Mouse (Mus musculus): Measurements from ENCODE around the gene Zc3h10. TPM values are rescaled to one million over a fixed set of nuclear protein-coding genes. Genes with fewer than 3 reads are reported as not detected.
A peak's percentile ranks its signal among the peaks of the same experiment; 100 is the strongest.
"Not testable (repeated sequence)": the region's sequence is repeated elsewhere in the genome, so short reads cannot be mapped to it uniquely, and the experiment has no call there.

The Zc3h10 gene
- polyA plus RNA-seq, 1 experiment from 2014 or later: 11.3 TPM

DNA sequence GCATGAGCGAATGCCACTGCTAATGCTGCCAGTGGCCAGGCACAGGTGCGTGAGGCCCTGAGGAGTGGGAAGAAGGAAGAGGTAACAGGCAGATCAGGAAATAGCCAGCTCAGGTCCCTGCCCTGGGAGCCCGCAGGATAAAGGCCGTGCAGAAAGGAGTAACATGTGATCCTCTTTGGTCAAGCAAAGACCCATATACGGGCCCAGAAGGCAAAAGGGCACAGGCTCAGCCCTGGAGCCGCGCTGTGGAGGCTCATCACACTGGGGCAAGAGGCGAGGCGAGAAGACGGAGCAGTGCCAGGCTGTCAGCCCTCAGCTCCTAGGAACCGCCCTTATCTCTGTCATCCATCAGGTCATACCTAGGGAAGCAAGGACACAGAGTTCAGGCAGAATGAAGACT lies 37.3 kb downstream of the Zc3h10 start:
- Histone ChIP-seq H3K9ac (ENCODE audit: low read length) (no peak overlapping the region), H3K27me3 (replicated peaks; ENCODE audit: control insufficient read depth, insufficient read depth, low read length) (no peaks in the 10 kb centered on the region), H3K4me3 (ENCODE audit: low read depth, low read length) (no peak overlapping the region), H3K4me2 (ENCODE audit: low read length) (no peak overlapping the region), H3K36me3 (ENCODE audit: control insufficient read depth, insufficient read depth, low read length) (peaks cover 42% of the 10 kb centered on the region), H3K4me1 (replicated peaks; ENCODE audit: control insufficient read depth, insufficient read depth, low read length) (no peaks in the 10 kb centered on the region), H3K27ac (ENCODE audit: low read depth) (no peak overlapping the region), H3K9me3 (ENCODE audit: control insufficient read depth, low read length) (no peaks in the 10 kb centered on the region)
- ATAC-seq (replicated peaks; ENCODE audit: low FRiP score, low TSS enrichment, low read depth) (no peak), DNase-seq (ENCODE audit: low spot score) (no peak)
- WGBS: 89% methylated on average over 11 of the region's 11 CpGs

DNA sequence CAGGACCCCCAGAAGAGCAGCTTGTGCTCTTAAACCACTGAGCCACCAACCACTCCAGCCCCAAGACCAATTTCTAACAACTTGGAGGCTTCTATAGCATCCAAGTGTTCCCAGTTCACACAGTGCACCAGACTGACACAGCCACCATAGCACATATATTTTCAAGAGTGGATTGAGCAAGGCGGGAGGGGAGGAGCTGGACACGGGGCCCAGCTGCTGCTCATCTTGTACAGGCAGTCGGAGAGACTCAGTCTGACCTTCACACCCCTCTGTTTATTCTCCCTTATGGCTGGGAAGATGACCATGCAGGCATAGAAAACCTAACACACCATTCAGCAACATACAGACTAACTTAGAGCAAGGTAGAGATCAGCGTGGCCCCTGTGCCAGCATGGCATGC lies 37.7 kb downstream of the Zc3h10 start:
- Histone ChIP-seq H3K4me1 (replicated peaks; ENCODE audit: control insufficient read depth, insufficient read depth, low read length) (no peaks in the 10 kb centered on the region), H3K9me3 (ENCODE audit: control insufficient read depth, low read length) (no peaks in the 10 kb centered on the region), H3K9ac (ENCODE audit: low read length) (no peak overlapping the region), H3K36me3 (ENCODE audit: control insufficient read depth, insufficient read depth, low read length) (peaks cover 37% of the 10 kb centered on the region), H3K4me2 (ENCODE audit: low read length) (no peak overlapping the region), H3K27ac (ENCODE audit: low read depth) (no peak overlapping the region), H3K4me3 (ENCODE audit: low read depth, low read length) (no peak overlapping the region), H3K27me3 (replicated peaks; ENCODE audit: control insufficient read depth, insufficient read depth, low read length) (no peaks in the 10 kb centered on the region)
- WGBS: 59% methylated on average over 4 of the region's 4 CpGs
- no peak for ATAC-seq (replicated peaks; ENCODE audit: low FRiP score, low TSS enrichment, low read depth)
- DNase-seq (ENCODE audit: low spot score): no peak

DNA sequence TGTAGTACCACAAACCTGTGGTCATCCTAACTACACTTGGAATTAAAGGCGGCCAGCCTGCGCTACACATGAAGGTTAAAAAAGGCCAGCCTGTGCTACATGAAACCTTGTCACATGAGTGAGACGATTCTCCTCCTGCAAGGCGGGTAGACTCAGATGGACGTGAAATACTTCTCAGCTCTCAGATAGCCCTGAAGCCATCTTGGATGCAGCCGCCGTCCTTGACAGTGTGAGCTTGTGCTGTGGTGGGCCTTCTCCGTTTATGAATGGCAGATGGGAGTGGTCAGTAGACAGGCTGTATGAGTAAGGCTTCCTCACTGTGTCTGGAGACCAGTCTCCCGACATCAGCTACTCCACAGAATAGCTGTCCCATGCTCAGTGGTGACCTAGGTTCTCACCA lies 38.4 kb downstream of the Zc3h10 start:
- 86% methylated on average over 9 of the region's 9 CpGs for WGBS

DNA sequence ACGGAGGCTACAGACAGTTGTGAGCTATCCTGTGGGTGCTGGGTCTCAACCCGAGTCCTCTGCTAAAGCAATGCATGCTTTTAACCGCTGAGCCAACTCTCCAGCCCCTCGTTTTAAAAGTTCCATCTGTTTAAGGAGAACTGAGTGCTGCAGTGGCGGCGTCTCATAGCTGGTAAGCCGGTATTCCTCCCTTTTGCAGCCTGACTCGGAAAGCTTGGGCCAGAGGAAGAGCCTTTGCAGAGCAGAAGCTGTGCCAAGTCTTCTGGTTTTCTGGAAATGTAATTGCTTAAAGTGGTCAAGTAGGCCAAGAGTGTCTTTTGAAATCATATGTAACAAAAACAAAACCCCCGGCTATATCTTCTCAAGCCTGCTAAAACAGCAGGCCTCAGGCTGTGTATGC lies 39.3 kb downstream of the Zc3h10 start:
- Histone ChIP-seq H3K9me3 (ENCODE audit: control insufficient read depth, low read length) (no peaks in the 10 kb centered on the region), H3K36me3 (ENCODE audit: control insufficient read depth, insufficient read depth, low read length) (peaks cover 24% of the 10 kb centered on the region), H3K4me3 (ENCODE audit: low read depth, low read length) (no peak overlapping the region), H3K27me3 (replicated peaks; ENCODE audit: control insufficient read depth, insufficient read depth, low read length) (no peaks in the 10 kb centered on the region), H3K4me2 (ENCODE audit: low read length) (no peak overlapping the region), H3K4me1 (replicated peaks; ENCODE audit: control insufficient read depth, insufficient read depth, low read length) (no peaks in the 10 kb centered on the region), H3K27ac (ENCODE audit: low read depth) (peak overlapping the region; percentile 16; the same call in 1 of the 2 replicates), H3K9ac (ENCODE audit: low read length) (no peak overlapping the region)
- ATAC-seq (replicated peaks; ENCODE audit: low FRiP score, low TSS enrichment, low read depth) (no peak), DNase-seq (ENCODE audit: low spot score) (no peak)
- 57% methylated on average over 9 of the region's 9 CpGs for WGBS

More for the DNA sequence above, 38.4 kb downstream of the Zc3h10 start:
- H3K9ac ChIP-seq (ENCODE audit: low read length): no peak overlapping the region
- H3K9me3 ChIP-seq (ENCODE audit: control insufficient read depth, low read length): no peaks in the 10 kb centered on the region
- DNase-seq (ENCODE audit: low spot score): no peak
- H3K4me2 ChIP-seq (ENCODE audit: low read length): no peak overlapping the region
- no peak overlapping the region for H3K27ac ChIP-seq (ENCODE audit: low read depth)
- no peak for ATAC-seq (replicated peaks; ENCODE audit: low FRiP score, low TSS enrichment, low read depth)
- H3K4me3 ChIP-seq (ENCODE audit: low read depth, low read length): no peak overlapping the region
- H3K27me3 ChIP-seq (replicated peaks; ENCODE audit: control insufficient read depth, insufficient read depth, low read length): no peaks in the 10 kb centered on the region
- peaks cover 33% of the 10 kb centered on the region for H3K36me3 ChIP-seq (ENCODE audit: control insufficient read depth, insufficient read depth, low read length)
- H3K4me1 ChIP-seq (replicated peaks; ENCODE audit: control insufficient read depth, insufficient read depth, low read length): no peaks in the 10 kb centered on the region

DNA sequence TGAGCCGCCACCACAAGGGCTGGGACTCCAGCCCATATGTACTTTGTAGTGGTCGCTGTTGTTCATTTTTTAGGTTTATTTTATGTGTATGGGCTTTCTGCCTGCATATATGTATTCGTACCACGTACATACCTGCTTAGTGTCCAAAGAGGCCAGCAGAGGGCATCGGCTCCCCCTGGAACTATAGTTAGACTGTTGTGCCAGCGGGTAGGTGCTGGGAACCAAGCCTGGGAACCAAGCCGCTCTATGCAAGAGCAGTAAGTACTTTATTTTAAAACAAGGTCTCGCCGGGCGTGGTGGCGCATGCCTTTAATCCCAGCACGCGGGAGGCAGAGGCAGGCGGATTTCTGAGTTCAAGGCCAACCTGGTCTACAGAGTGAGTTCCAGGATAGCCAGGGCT lies 41.6 kb downstream of the Zc3h10 start:
- no peak overlapping the region for H3K9ac ChIP-seq (ENCODE audit: low read length)
- no peaks in the 10 kb centered on the region for H3K27me3 ChIP-seq (replicated peaks; ENCODE audit: control insufficient read depth, insufficient read depth, low read length)
- DNase-seq (ENCODE audit: low spot score) (no peak), ATAC-seq (replicated peaks; ENCODE audit: low FRiP score, low TSS enrichment, low read depth) (no peak)
- H3K4me2 ChIP-seq (ENCODE audit: low read length): no peak overlapping the region
- H3K36me3 ChIP-seq (ENCODE audit: control insufficient read depth, insufficient read depth, low read length): peaks cover 11% of the 10 kb centered on the region
- no peak overlapping the region for H3K27ac ChIP-seq (ENCODE audit: low read depth)
- peaks cover 5% of the 10 kb centered on the region; the same call in 1 of the 2 replicates for H3K4me1 ChIP-seq (replicated peaks; ENCODE audit: control insufficient read depth, insufficient read depth, low read length)
- H3K9me3 ChIP-seq (ENCODE audit: control insufficient read depth, low read length): no peaks in the 10 kb centered on the region
- H3K4me3 ChIP-seq (ENCODE audit: low read depth, low read length): no peak overlapping the region
- WGBS: 97% methylated on average over 14 of the region's 14 CpGs

DNA sequence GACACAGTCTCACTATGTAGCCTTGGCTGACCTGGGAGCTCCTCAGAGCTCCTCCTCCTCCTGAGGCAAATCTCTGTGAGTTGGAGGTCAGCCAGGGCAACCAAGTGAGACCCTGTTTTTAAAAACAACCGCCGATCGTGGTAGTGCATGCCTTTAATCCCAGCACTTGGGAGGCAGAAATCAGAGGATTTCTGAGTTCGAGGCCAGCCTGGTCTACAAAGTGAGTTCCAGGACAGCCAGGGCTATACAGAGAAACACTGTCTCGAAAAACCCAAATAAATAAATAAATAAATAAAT lies 42.3 kb downstream of the Zc3h10 start:
- not testable (repeated sequence) for H3K27ac ChIP-seq (ENCODE audit: low read depth); H3K4me1 ChIP-seq (replicated peaks; ENCODE audit: control insufficient read depth, insufficient read depth, low read length); H3K4me2 ChIP-seq (ENCODE audit: low read length); DNase-seq (ENCODE audit: low spot score); H3K9ac ChIP-seq (ENCODE audit: low read length); H3K27me3 ChIP-seq (replicated peaks; ENCODE audit: control insufficient read depth, insufficient read depth, low read length); H3K9me3 ChIP-seq (ENCODE audit: control insufficient read depth, low read length); ATAC-seq (replicated peaks; ENCODE audit: low FRiP score, low TSS enrichment, low read depth); H3K4me3 ChIP-seq (ENCODE audit: low read depth, low read length)
- peaks cover 11% of the 10 kb centered on the region for H3K36me3 ChIP-seq (ENCODE audit: control insufficient read depth, insufficient read depth, low read length)
- WGBS: 80% methylated on average over 5 of the region's 5 CpGs

DNA sequence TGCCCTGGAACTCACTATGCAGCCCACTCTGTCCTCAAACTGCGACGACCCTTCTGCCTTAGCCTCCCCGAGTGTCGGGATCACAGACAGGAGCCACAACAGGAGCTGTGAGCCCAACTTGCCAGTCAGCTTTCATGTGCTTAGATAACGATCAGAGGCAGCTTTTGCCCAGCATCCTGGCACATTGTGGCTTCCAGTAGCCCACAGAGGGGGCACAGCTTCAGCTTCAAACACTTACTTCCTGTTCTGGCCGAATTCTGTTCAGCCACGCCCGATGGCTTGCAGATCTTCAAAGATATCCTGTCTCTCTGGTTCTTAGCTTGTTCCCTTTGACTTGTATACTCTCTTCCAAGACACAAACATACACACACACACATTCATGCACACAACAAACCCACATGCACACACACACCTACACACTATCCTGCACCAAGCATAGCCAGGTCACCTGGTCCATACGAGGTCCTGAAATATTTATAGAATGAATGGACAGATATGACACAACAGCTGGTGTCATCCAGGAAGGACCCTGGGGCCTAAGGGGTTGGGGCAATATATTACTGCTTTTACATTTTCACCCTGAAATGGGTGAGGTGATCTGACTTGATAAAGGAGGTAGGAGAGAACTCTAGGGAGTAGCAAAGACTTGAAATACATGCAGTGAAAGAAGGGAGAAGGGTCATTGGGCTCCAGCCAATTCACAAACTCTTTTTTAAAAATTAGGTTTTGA lies 42.8 kb downstream of the Zc3h10 start:
- peaks cover 6% of the 10 kb centered on the region for H3K36me3 ChIP-seq (ENCODE audit: control insufficient read depth, insufficient read depth, low read length)
- ATAC-seq (replicated peaks; ENCODE audit: low FRiP score, low TSS enrichment, low read depth): no peak
- H3K27ac ChIP-seq (ENCODE audit: low read depth): no peak overlapping the region
- DNase-seq (ENCODE audit: low spot score): no peak
- no peak overlapping the region for H3K4me2 ChIP-seq (ENCODE audit: low read length)
- peaks cover 5% of the 10 kb centered on the region; the same call in 1 of the 2 replicates for H3K4me1 ChIP-seq (replicated peaks; ENCODE audit: control insufficient read depth, insufficient read depth, low read length)
- H3K9ac ChIP-seq (ENCODE audit: low read length): no peak overlapping the region
- H3K27me3 ChIP-seq (replicated peaks; ENCODE audit: control insufficient read depth, insufficient read depth, low read length): no peaks in the 10 kb centered on the region
- H3K4me3 ChIP-seq (ENCODE audit: low read depth, low read length): no peak overlapping the region
- 70% methylated on average over 9 of the region's 9 CpGs for WGBS
- H3K9me3 ChIP-seq (ENCODE audit: control insufficient read depth, low read length): no peaks in the 10 kb centered on the region

DNA sequence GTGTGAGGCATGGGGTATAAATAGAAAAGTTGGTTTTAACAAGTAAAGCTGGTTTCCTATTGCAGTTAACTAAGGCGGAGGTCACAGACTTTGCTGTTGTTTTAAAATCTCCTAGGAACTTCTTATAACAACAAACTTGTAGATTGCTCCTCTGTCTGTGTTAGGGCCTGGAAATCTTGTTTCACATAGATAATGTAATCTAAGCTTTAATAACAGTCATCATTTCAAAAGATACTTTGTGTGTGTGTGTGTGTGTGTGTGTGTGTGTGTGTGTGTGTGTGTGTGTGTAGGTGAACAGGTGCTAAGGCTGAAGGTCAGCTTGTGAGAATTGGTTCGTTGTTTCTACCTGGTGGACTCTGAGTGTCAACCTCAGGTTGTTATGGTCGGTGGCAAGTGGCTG lies 43.6 kb downstream of the Zc3h10 start:
- no peak overlapping the region for H3K9ac ChIP-seq (ENCODE audit: low read length)
- peaks cover 5% of the 10 kb centered on the region for H3K4me1 ChIP-seq (replicated peaks; ENCODE audit: control insufficient read depth, insufficient read depth, low read length)
- 86% methylated on average over 3 of the region's 3 CpGs for WGBS
- no peak for ATAC-seq (replicated peaks; ENCODE audit: low FRiP score, low TSS enrichment, low read depth)
- no peaks in the 10 kb centered on the region for H3K27me3 ChIP-seq (replicated peaks; ENCODE audit: control insufficient read depth, insufficient read depth, low read length)
- no peaks in the 10 kb centered on the region for H3K9me3 ChIP-seq (ENCODE audit: control insufficient read depth, low read length)
- no peak overlapping the region for H3K27ac ChIP-seq (ENCODE audit: low read depth)
- H3K4me3 ChIP-seq (ENCODE audit: low read depth, low read length): no peak overlapping the region
- H3K36me3 ChIP-seq (ENCODE audit: control insufficient read depth, insufficient read depth, low read length): no peaks in the 10 kb centered on the region
- no peak for DNase-seq (ENCODE audit: low spot score)
- H3K4me2 ChIP-seq (ENCODE audit: low read length): no peak overlapping the region

DNA sequence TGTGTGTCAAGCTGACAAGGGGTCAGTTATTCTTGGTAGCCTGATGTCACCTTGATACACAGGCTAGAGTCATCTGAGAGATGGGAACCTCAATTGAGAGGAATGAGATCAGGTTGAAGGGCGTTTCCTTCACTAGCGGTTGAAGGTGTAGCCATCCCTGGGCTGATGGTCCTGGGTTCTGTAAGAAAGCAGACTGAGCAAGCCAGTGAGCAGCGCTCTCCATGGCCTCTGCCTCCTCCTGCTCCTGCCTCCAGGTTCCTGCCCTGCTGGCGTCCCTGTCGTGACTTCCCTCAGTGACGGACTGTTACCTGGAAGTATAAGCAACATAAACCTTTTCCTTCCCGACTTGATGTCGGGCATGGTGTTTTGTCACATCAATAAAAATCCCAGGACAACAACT lies 44.0 kb downstream of the Zc3h10 start:
- ATAC-seq (replicated peaks; ENCODE audit: low FRiP score, low TSS enrichment, low read depth) (no peak), DNase-seq (ENCODE audit: low spot score) (no peak)
- Histone ChIP-seq H3K27me3 (replicated peaks; ENCODE audit: control insufficient read depth, insufficient read depth, low read length) (no peaks in the 10 kb centered on the region), H3K4me3 (ENCODE audit: low read depth, low read length) (no peak overlapping the region), H3K9me3 (ENCODE audit: control insufficient read depth, low read length) (no peaks in the 10 kb centered on the region), H3K4me1 (replicated peaks; ENCODE audit: control insufficient read depth, insufficient read depth, low read length) (peaks cover 5% of the 10 kb centered on the region), H3K27ac (ENCODE audit: low read depth) (no peak overlapping the region), H3K9ac (ENCODE audit: low read length) (no peak overlapping the region), H3K4me2 (ENCODE audit: low read length) (no peak overlapping the region), H3K36me3 (ENCODE audit: control insufficient read depth, insufficient read depth, low read length) (no peaks in the 10 kb centered on the region)
- 80% methylated on average over 8 of the region's 8 CpGs for WGBS
